In the genomic region with DNA sequence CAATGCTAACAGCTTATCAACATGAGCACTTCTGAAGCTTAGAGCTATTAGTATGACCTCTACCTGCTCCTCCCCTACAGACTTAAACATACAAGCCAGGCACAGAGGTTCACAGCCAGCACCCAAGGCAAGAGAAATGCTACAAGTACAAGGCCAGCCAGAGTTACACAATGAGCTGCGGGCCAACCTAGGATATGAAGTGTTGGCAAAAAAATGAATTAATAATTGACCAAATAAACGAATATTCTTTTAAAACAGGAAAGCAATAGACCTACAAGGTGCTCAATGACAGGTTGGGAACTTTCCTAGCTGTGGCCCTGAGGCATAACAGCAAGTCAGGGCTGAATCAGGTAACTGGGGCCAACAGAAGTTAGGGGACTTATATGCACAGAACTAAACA, we compare ENCODE assay signal across 27 mouse cellular contexts. TPM values are rescaled to one million over a fixed set of nuclear protein-coding genes. Genes with fewer than 3 reads are reported as not detected.
DNase-seq lines count a peak whose midpoint lies in the region; ATAC-seq and TF ChIP-seq lines count a peak whose summit lies in the region.
"Had no signal": no experiment of that assay in that cellular context is flagged by ENCODE, and none has a peak within 500 bp of the region (broad histone marks: within the 10 kb centered on the region; RNA-seq: fewer than 3 reads in every experiment).

No protein-coding gene starts in this region.

- H3K27ac ChIP-seq in gastrocnemius, adult 2 months: peak overlapping the region; percentile 25; the same call in 1 of the 2 replicates
- peak overlapping the region; percentile 1; the same call in 1 of the 2 replicates for H3K27ac ChIP-seq in kidney, adult 2 months (ENCODE audit: insufficient read depth, low read depth, low read length)
- H3K27ac ChIP-seq in kidney, embryonic 16.5 days (ENCODE audit: low read length): peak overlapping the region; percentile 27; the same call in 1 of the 2 replicates
- H3K27ac ChIP-seq in brown adipose tissue, adult 24 weeks (replicated peaks; ENCODE audit: low read depth, low read length): peak overlapping the region; percentile 70; the same call in 1 of the 2 replicates
- H3K27ac ChIP-seq: forebrain, embryonic 10.5 days; forebrain, embryonic 13.5 days; hindbrain, embryonic 14.5 days; hindbrain, postnatal 0 days had no signal

- peaks cover 37% of the 10 kb centered on the region for H3K4me1 ChIP-seq in kidney, adult 2 months (ENCODE audit: control insufficient read depth, insufficient read depth, low read length)
- peaks cover 93% of the 10 kb centered on the region for H3K4me1 ChIP-seq in kidney, embryonic 16.5 days (ENCODE audit: insufficient read depth, low read length)
- peaks cover 52% of the 10 kb centered on the region for H3K4me1 ChIP-seq in brown adipose tissue, adult 24 weeks (ENCODE audit: control insufficient read depth, insufficient read depth, insufficient read length, low read length)

- no peaks in the 10 kb centered on the region for H3K9me3 ChIP-seq in kidney, embryonic 16.5 days (ENCODE audit: low read length)
- H3K9me3 ChIP-seq: forebrain, embryonic 10.5 days; forebrain, embryonic 13.5 days; G1E; heart, embryonic 12.5 days; heart, embryonic 15.5 days had no signal

- ATAC-seq in kidney, embryonic 16.5 days (ENCODE audit: low FRiP score, low TSS enrichment): no peak
- ATAC-seq: forebrain, embryonic 13.5 days; forebrain, embryonic 16.5 days; hindbrain, postnatal 0 days; inflammation-experienced regulatory T-cells, adult 6 months; Patski had no signal

- no peak for TF ChIP-seq POLR2A in kidney, adult 2 months (IDR thresholded peaks at IDR 0.05; ENCODE audit: low read depth, low read length)

- no peak for TF ChIP-seq CTCF in gastrocnemius, adult 2 months (IDR thresholded peaks at IDR 0.05)
- TF ChIP-seq CTCF in kidney, adult 2 months (conservative IDR thresholded peaks at IDR 0.05; ENCODE audit: insufficient read depth, insufficient read length, low read depth, low read length): no peak

- DNase-seq in gastrocnemius, adult 2 months: no peak
- DNase-seq in gastrocnemius, postnatal 14 days: no peak
- DNase-seq in kidney, adult 2 months: peak; percentile 71
- no peak for DNase-seq in kidney, postnatal 14 days
- DNase-seq in kidney, postnatal 10 days: no peak
- DNase-seq: adrenal gland, adult 8-10 months; adrenal gland, postnatal 25 days; B cell, adult 2 months; cerebellum, adult 18-20 months; cerebellum, adult 9-10 months; cerebellum, postnatal 14 days; gastrocnemius, postnatal 25 days; heart, adult 18-20 months; heart, postnatal 10 days; heart, postnatal 36 days had no signal

- 20% methylated on average over 2 of the region's 2 CpGs for WGBS in kidney, adult 2 months
- 76% methylated on average over 2 of the region's 2 CpGs for WGBS in kidney, embryonic 16.5 days

- no peak overlapping the region for H3K4me3 ChIP-seq in gastrocnemius, adult 2 months
- H3K4me3 ChIP-seq in kidney, adult 2 months (ENCODE audit: insufficient read depth, low read depth, low read length): no peak overlapping the region
- no peak overlapping the region for H3K4me3 ChIP-seq in kidney, embryonic 16.5 days (ENCODE audit: low read length)
- H3K4me3 ChIP-seq in brown adipose tissue, adult 24 weeks (ENCODE audit: insufficient read depth, low read depth, low read length): no peak overlapping the region
- H3K4me3 ChIP-seq: forebrain, embryonic 10.5 days; forebrain, embryonic 13.5 days; heart, embryonic 12.5 days; heart, embryonic 15.5 days had no signal

- intact Hi-C loops in gastrocnemius, adult 2 months (cut with DNase I): no loop called here
- intact Hi-C loops in gastrocnemius, postnatal 14 days (cut with DNase I; ENCODE audit: low total_unique reads): loop anchor here (5.0 kb wide), 1 partner anchor 138 kb away; no protein-coding TSS in a partner anchor

- H3K27me3 ChIP-seq in kidney, adult 2 months (replicated peaks; ENCODE audit: control insufficient read depth, insufficient read depth, low read length): no peaks in the 10 kb centered on the region
- H3K27me3 ChIP-seq in kidney, embryonic 16.5 days (ENCODE audit: insufficient read depth, low read length): no peaks in the 10 kb centered on the region
- H3K27me3 ChIP-seq: forebrain, embryonic 13.5 days; heart, embryonic 12.5 days; heart, embryonic 15.5 days; Patski had no signal

- no peak overlapping the region for H3K4me2 ChIP-seq in kidney, embryonic 16.5 days (replicated peaks; ENCODE audit: low read depth, low read length)
- H3K4me2 ChIP-seq: forebrain, embryonic 13.5 days; heart, embryonic 12.5 days; heart, embryonic 15.5 days; hindbrain, embryonic 14.5 days had no signal

- H3K9ac ChIP-seq in kidney, embryonic 16.5 days (replicated peaks; ENCODE audit: low read length): no peak overlapping the region
- H3K9ac ChIP-seq: forebrain, embryonic 13.5 days; heart, embryonic 12.5 days; heart, embryonic 15.5 days; hindbrain, embryonic 14.5 days had no signal

- H3K36me3 ChIP-seq in kidney, adult 2 months (ENCODE audit: control insufficient read depth, insufficient read depth, low read length): no peaks in the 10 kb centered on the region
- no peaks in the 10 kb centered on the region for H3K36me3 ChIP-seq in kidney, embryonic 16.5 days (ENCODE audit: insufficient read depth, low read length)
- H3K36me3 ChIP-seq: forebrain, embryonic 10.5 days; G1E; heart, embryonic 12.5 days; heart, embryonic 15.5 days had no signal

RNA-seq across cellular contexts. Expression of a gene that starts 58.1 kb away (rescaled TPM):
- 10 to 100 TPM; 51.3 to 69.5 TPM for total RNA-seq in gastrocnemius, adult 2 months (2021)
- total RNA-seq in gastrocnemius, postnatal 14 days (2021): 100 to 1,000 TPM; 297 to 319 TPM
- polyA plus RNA-seq in kidney, adult 2 months (2012; rRNA removed): 75.6 and 83.5 TPM in 2 replicates
- 121 and 126 TPM in 2 replicates for polyA plus RNA-seq in kidney, embryonic 16.5 days (2015; fragmentation: Nextera tagmentation; extraction: Ambion mirVana)
- 51.1 and 77.2 TPM in 2 replicates for polyA plus RNA-seq in brown adipose tissue, adult 24 weeks (2012; ENCODE audit: insufficient read depth, insufficient read length, missing spikeins)
- polyA plus RNA-seq: G1E; inflammation-experienced regulatory T-cells, adult 6 months had no signal

RNA-seq across cellular contexts. Expression of a gene that starts 58.1 kb away (rescaled TPM):
- 100 to 1,000 TPM in 1 of 2 experiments, 10 to 100 TPM in 1; 73.3 to 117 TPM for total RNA-seq in gastrocnemius, adult 2 months (2021)
- total RNA-seq in gastrocnemius, postnatal 14 days (2021): 100 to 1,000 TPM; 636 to 736 TPM
- 216 and 304 TPM in 2 replicates for polyA plus RNA-seq in kidney, adult 2 months (2012; rRNA removed)
- polyA plus RNA-seq in kidney, embryonic 16.5 days (2015; fragmentation: Nextera tagmentation; extraction: Ambion mirVana): 382 and 440 TPM in 2 replicates
- 142 and 186 TPM in 2 replicates for polyA plus RNA-seq in brown adipose tissue, adult 24 weeks (2012; ENCODE audit: insufficient read depth, insufficient read length, missing spikeins)
- polyA plus RNA-seq: G1E had no signal

Comparison
In these comparisons a context has a peak if more than half of its experiments do, and no peak if none do; other contexts are left out.
1. H3K27ac ChIP-seq: peak in every context shown above with its lines; median percentile 70 in brown adipose tissue, adult 24 weeks; 27 in kidney, embryonic 16.5 days; 25 in gastrocnemius, adult 2 months; 1 in kidney, adult 2 months.